Mouse (Mus musculus) adrenal gland, adult 18-20 months (tissue): ENCODE data around the gene Fgf22. TPM values are rescaled to one million over a fixed set of nuclear protein-coding genes. Genes with fewer than 3 reads are reported as not detected.

Experiments used
- DNase-seq, 2 experiments: peaks; one replicate each; pipeline ENCODE4 v3.0.0; 2021 to 2022; ENCODE audit warnings: low spot score in 2 of 2
- total RNA-seq, 2 experiments: library from RNA; stranded (reverse); gene quantifications; 1 replicate in 1 of 2; 2 replicates in 1 of 2; pipeline ENCODE4 v1.2.3; 2021

Fgf22 gene
- total RNA-seq, 2 experiments from 2014 or later, result 0.13 TPM; not detected in 1

- no peak for DNase-seq
Observed at GRCm38 (mm10) chr10:79766001-79766507, 11.2 kb downstream of the Fgf22 start.

DNA sequence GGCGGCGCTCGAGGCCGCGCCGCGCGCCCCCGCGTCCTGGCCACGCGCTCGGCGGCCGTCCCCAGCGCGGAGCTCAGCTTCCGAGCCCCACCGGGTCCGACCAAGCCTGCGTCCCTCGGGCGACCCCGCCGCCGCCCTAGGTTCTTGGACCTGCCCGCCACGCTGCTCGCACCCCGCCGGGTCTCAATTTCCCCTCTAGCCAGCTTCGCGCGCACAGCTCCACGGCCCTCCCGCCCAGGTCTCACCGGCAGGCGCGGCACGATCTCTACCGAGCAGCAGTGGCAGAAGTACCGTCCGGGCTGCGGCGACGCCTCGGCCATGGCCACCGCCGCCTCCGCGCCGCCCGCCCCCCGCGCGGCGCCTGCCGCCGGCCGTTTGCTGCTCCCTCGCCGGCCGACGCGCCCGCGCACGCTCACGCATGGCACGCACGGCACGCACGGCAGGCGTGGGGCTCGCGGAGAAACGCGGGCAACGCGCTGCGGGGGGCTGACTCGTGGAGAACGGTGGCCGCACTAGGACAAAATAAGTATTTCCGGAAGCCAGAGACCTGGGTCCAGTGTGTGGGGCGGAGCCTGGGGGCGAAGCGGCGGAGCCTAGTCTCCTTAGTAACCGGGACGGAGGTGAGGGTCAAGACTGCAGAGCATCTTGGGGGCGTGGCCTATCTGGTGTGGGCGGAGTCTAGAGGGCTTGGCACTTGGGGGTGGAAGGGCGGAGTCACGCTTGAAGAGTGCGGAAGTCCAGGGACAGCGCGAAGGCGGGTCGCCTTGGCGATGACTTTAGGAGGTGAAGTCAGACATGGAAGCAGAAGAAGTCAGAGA is 11.8 kb downstream of the Fgf22 start, which contains the start of gene Rnf126:
Rnf126 (minus strand) TSS at position 445 of the 818 bp plus-strand sequence.
- peak; percentile 99 for DNase-seq

- DNase-seq, result peak; percentile 85 to 87
Observed at GRCm38 (mm10) chr10:79767372-79768244, 12.7 kb downstream of the Fgf22 start.

- peak; percentile 62 to 73 for DNase-seq
Observed at GRCm38 (mm10) chr10:79768400-79768799, 13.5 kb downstream of the Fgf22 start.

GRCm38 (mm10) chr10:79769329-79769728 is 14.5 kb downstream of the Fgf22 start:
- DNase-seq, result no peak

DNA sequence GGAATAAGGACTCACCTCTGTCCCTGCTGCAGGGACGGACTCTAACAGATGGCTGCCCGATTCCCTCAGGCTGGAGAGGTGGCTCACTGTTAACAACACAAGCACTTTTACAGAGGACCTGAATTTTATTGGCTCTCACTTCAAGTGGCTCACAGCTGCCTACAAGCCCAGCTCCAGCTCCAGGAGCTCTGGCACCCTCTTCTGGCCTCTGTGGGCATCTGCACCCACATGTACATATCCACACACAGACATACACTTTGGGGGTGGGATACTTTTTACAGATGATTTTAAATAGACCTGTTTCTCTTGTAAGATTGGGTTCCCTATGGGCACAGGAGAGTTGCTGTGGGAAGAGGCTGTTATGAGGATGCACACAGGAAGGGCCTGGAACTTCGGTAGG is 17.4 kb downstream of the Fgf22 start:
- no peak for DNase-seq

GRCm38 (mm10) chr10:79773208-79773607 is 18.3 kb downstream of the Fgf22 start:
- no peak for DNase-seq

DNA sequence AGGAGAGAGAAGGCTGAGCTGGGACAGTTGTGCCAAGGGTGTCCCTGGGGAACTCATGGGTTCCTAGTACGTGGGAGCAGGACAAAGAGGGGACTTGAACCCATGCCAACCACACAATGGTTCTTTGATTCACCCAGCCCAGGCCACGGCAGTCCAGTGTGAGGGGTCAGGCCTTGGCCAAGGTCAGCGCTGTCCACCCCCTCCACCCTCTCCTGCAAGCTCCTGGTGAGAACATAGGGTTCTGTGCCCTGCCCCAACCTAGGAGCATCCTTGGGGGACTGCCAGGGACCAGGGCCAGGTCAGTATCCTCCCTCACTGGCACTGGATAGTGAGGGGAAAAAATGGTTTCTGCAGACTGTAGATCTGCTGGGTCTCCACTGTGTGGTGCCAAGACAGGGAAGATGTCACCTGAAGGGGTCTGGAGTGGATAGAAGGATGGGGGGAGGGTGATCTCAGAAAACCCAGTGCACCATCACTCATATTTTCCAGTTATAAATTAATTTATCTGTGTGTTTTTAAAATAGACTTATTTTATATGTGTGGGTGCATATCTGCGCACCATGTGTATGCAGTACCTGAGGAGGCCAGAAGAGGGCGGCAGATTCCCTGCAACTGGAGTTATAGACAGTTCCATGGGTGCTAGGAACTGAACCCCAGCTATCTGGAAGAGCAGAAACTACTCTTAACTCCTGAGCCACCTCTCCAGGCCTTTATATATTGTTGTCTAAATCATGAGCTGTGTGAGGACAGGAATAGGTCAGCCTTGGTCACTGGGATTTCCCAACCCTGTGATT is 19.8 kb downstream of the Fgf22 start:
- no peak for DNase-seq

DNA sequence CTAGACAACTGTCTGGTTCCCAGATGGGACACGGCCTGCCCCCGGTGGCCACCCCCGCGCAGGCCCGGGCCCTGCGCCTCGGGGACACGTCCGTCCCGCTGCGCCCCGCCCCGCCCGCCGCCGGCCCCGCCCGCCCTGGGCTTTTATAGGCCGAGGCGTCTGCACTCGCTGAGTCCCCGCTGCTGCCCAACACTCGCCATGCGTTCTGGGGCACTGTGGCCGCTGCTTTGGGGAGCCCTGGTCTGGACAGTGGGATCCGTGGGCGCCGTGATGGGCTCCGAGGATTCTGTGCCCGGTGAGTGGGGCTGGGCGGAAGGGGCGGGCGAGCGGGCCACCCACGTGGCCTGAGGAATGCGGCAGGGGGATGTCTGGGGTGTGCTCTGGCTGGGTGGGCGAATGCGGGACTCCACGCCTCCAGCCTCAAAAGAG is 22.2 kb downstream of the Fgf22 start, which contains the start of gene Fstl3:
Fstl3 (plus strand) TSS at position 170 of the 429 bp plus-strand sequence.
- DNase-seq, result peak; percentile 50 to 69

DNA sequence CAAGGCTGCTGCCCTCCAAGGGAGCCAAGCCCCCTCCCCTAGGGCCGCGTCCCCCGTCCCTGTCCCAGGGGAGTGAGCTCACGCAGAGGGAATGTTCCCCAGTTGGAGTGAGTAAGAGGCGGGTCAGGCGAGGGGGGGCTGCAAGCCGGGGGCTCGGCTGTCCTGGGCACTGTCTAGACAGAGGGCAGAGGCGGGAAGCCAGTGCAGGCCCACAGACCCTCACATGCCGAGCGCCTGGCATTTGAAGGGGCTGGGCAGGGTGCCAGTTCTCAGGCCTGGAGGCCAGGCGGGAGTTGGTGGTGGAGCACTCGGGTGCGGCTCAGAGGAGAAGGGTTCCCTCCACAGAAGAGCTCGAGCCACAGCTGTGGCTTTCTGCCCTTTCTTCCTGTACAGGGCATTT is 23.1 kb downstream of the Fgf22 start:
- peak; percentile 49 to 63 for DNase-seq

DNA sequence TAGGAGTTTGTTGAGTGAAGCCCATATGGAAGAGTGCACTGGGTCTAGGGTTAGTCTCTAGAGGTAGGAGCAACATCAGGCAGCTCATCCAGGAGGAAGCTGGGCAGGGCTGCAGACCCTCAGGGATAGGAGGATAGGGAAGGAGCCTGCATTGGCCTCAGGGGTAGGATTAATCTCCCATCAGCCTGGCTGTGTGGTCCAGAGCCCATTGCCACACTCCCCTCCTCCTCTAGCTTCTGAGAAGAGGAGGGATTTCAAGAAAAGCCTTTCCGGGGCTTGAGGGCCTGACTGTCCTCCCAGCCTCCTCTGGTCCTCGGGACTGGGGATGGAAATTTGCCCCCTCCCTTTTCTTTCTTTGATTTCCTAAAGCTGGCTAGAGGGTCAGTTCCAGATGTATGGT is 24.3 kb downstream of the Fgf22 start:
- no peak for DNase-seq

DNA sequence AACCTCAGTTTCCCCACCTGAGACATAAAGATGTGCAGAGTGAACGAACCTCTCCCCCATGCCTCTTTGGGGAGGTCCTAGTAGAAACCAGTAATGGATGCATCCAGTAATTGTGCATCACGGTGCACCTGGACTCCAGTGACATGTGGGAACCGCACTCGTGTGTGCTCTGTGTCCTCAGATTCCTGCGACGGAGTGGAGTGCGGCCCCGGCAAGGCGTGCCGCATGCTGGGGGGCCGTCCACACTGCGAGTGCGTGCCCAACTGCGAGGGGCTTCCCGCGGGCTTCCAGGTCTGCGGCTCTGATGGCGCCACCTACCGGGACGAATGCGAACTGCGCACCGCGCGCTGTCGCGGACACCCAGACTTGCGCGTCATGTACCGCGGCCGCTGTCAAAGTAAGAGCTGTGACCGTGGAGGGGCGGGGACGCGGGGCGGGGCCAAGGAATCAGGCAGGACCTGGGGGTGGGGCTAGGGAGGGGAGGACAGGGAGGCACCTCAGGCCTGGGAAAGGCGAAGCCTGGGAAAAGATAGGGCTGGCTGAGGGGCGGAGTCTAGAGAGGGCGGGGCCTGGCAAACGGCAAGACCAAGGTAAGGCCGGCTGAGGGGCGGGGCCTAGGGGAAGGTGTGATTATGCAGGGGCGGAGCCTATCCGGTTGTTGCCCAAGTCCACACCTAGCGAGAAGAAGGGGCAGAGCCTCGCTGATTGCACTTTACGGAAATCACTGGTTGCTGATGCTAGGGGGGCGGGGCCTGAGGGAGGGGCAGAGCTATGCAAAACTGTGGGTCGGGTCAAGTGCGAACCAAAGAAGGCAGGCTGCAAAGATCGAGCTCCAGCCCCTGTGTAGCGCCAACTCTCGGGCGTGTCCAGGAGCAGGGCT is 25.1 kb downstream of the Fgf22 start:
- peak; percentile 95 for DNase-seq

DNA sequence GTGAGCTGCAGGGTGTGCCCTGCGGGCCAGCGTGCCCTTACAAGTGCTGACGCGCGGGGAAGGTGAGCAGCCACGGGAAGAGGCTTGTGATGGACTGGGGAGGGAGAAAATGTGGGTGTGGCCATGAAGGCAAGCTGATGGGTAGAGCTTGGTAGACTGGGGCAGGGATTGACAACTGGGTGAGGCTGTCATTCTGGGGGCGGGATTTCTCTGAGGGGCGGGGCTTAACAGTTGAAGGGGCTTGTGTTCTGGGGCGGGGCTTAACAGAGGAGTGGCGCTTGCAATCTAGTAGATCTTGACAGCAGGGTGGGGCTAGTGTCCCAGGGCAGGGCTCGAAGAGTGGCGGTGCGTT is 25.8 kb downstream of the Fgf22 start:
- no peak for DNase-seq

GRCm38 (mm10) chr10:79781139-79781538 is 26.3 kb downstream of the Fgf22 start:
- no peak for DNase-seq

DNA sequence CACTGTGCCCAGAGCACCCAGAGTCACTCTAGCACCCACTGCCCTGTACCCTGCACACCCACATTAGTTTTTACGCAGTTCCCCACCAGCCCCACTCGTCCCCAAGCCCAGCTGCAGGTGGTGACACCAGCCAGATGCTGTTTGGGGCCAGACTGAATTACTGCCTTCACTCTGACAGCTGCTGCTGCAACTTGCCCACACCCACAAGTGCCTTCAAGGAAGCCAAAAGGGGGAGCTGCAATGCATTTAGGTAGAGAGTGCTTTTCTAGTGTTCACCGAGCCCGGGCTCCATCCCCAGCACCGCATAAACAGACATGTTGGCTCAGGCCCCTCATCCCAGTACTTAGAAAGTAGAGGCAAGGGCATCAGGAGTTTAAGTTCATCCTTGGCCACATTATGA is 27.1 kb downstream of the Fgf22 start:
- no peak for DNase-seq

GRCm38 (mm10) chr10:79783050-79783449 is 28.2 kb downstream of the Fgf22 start:
- DNase-seq, result no peak

GRCm38 (mm10) chr10:79783920-79784800 is 29.3 kb downstream of the Fgf22 start:
- DNase-seq, result no peak

- DNase-seq, result peak; percentile 82 to 85
Observed at GRCm38 (mm10) chr10:79788386-79789158, 33.7 kb downstream of the Fgf22 start.
